Mouse (Mus musculus): Measurements from ENCODE around the gene Prss58. TPM values are rescaled to one million over a fixed set of nuclear protein-coding genes. Genes with fewer than 3 reads are reported as not detected.

Gene Prss58
- not detected in 2 replicates for polyA plus RNA-seq (2012)

DNA sequence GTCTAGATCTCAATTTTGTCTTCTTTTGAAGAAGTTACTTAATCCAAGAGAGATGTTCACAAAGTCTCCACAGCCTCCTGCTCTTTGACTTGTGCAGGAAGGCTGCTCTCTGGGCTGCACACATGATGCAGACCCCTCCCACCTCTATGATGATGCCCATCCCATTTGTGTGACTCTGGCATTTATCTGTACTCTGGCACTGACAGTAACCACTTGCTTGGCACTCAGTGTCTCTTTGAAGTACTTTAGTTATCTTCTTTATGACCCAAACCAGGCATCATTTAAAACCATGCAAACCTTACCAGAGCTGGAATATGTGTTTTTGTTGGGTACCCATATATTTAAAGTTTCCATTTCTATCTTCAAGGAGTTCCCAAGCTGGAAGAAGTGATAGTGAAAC lies at the start of gene Prss58:
Gene Prss58 (minus strand): TSS at position 101 of the 400 bp plus-strand sequence.

DNA sequence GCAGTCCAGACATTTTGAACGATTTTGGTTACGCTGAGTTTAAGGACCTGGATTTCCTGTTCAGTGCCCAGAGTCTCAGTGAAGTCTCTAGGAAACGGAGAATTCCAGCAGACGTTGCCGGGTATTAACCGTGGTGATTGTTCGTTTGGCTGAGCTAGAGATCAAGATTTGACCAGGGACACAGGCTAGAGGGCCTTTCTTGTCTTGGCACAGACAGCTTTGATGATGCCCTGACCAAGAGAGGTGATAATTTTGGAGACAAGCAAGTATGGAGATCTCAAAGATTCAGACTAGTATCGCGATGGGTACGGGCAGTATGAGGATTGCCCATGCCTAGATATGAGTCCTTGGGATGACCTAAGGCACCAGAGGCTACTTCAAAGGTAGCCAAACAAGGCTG lies 40.3 kb upstream of the Prss58 start, which contains the start of gene 1700074P13Rik:
Gene 1700074P13Rik (minus strand): TSS at position 101 of the 400 bp plus-strand sequence.

GRCm38 (mm10) chr6:40887394-40887793 lies 12.8 kb downstream of the Prss58 start, which contains the start of gene Moxd2:
Gene Moxd2, minus strand, starts transcription at chr6:40887494.

Other genes with a start within 250 kb of the Prss58 start
- not detected in 2 replicates for gene Moxd2, start 12.9 kb downstream of the Prss58 start, polyA plus RNA-seq (2012)
- gene 1700074P13Rik, start 40.2 kb upstream of the Prss58 start, polyA plus RNA-seq (2012) = not detected in 2 replicates
- gene Gm4744, start 51.5 kb upstream of the Prss58 start, polyA plus RNA-seq (2012) = not detected in 2 replicates
- gene 1810009J06Rik, start 64.4 kb upstream of the Prss58 start, polyA plus RNA-seq (2012) = not detected in 2 replicates
- gene Gm2663, start 99.1 kb upstream of the Prss58 start, polyA plus RNA-seq (2012) = not detected in 2 replicates
- 0.03 TPM in 1 of 2 replicates, not detected in the other for gene 2210010C04Rik, start 135.1 kb upstream of the Prss58 start, polyA plus RNA-seq (2012)

All from megakaryocyte-erythroid progenitor cell, adult 5 weeks (primary cell).